Mouse (Mus musculus) neural tube, embryonic 15.5 days (tissue): ENCODE data around the gene Nexn. TPM values are rescaled to one million over a fixed set of nuclear protein-coding genes. Genes with fewer than 3 reads are reported as not detected.

Experiments
- ATAC-seq: fragments of 200-750 bp; cut with Nextera tagmentation; 2 replicates; pipeline ENCODE4 v1.8.0; 2017; ENCODE audit warnings: mild to moderate bottlenecking, moderate TSS enrichment, moderate library complexity; ENCODE audit not compliant: low FRiP score
- H3K27ac ChIP-seq: fragments of 300-500 bp; sonication (generic); replicated peaks from 2 replicates; pipeline ENCODE4 v1.5.1; 2015; ENCODE audit warnings: mild to moderate bottlenecking, inconsistent platforms
- H3K27me3 ChIP-seq: fragments of 300-500 bp; sonication (generic); replicated peaks from 2 replicates; pipeline ENCODE4 v1.6.1; 2015; ENCODE audit warnings: inconsistent platforms
- H3K36me3 ChIP-seq: fragments of 300-500 bp; sonication (generic); 2 replicates; pipeline ENCODE4 v1.6.1; 2015; ENCODE audit warnings: inconsistent platforms
- H3K4me1 ChIP-seq: fragments of 300-500 bp; sonication (generic); 2 replicates; pipeline ENCODE4 v1.6.1; 2015; ENCODE audit warnings: inconsistent platforms
- H3K4me2 ChIP-seq: fragments of 300-500 bp; sonication (generic); 2 replicates; pipeline ENCODE4 v1.6.1; 2015; ENCODE audit warnings: inconsistent platforms, mild to moderate bottlenecking, moderate library complexity
- H3K4me3 ChIP-seq: fragments of 300-500 bp; sonication (generic); replicated peaks from 2 replicates; pipeline ENCODE4 v1.5.1; 2015; ENCODE audit warnings: mild to moderate bottlenecking, inconsistent platforms
- H3K9ac ChIP-seq: fragments of 300-500 bp; sonication (generic); replicated peaks from 2 replicates; pipeline ENCODE4 v1.6.1; 2015; ENCODE audit warnings: mild to moderate bottlenecking, inconsistent platforms
- H3K9me3 ChIP-seq: fragments of 300-500 bp; sonication (generic); replicated peaks from 2 replicates; pipeline ENCODE4 v1.6.1; 2016; ENCODE audit warnings: inconsistent platforms
- WGBS: fragments of 180-500 bp; shearing (Covaris S2); methylation state at CpG from one replicate; pipeline ENCODE4 v1.1.7; 2015; ENCODE audit warnings: mixed read lengths; 5-methylcytosine and 5-hydroxymethylcytosine counted together
- polyA plus RNA-seq: library from polyadenylated mRNA; unstranded; fragments of >200 nt; fragmentation: Nextera tagmentation; extraction: Ambion mirVana; gene quantifications from 2 replicates; pipeline ENCODE4 v1.2.1, GENCODE M21; 2015

Gene Nexn
- polyA plus RNA-seq, 1 experiment from 2014 or later, result 2.4 TPM

- peaks cover 31% of the 10 kb centered on the region for H3K36me3 ChIP-seq
- 97% methylated on average over 3 of the region's 3 CpGs for WGBS
Observed at GRCm38 (mm10) chr3:152276935-152277334, 10.8 kb upstream of the Nexn start.

GRCm38 (mm10) chr3:152275008-152275407 lies 8.9 kb upstream of the Nexn start:
- H3K27ac ChIP-seq, result no peak overlapping the region
- no peak overlapping the region for H3K9ac ChIP-seq
- no peaks in the 10 kb centered on the region for H3K9me3 ChIP-seq
- ATAC-seq, result no peak
- H3K27me3 ChIP-seq, result no peaks in the 10 kb centered on the region
- no peak overlapping the region for H3K4me3 ChIP-seq
- no peaks in the 10 kb centered on the region for H3K4me1 ChIP-seq
- 75% methylated on average over 8 of the region's 8 CpGs for WGBS
- H3K4me2 ChIP-seq, result no peak overlapping the region
- peaks cover 22% of the 10 kb centered on the region for H3K36me3 ChIP-seq

More at GRCm38 (mm10) chr3:152276935-152277334, 10.8 kb upstream of the Nexn start:
- no peak for ATAC-seq
- H3K4me3 ChIP-seq, result no peak overlapping the region
- H3K4me1 ChIP-seq, result no peaks in the 10 kb centered on the region
- H3K4me2 ChIP-seq, result no peak overlapping the region
- H3K9ac ChIP-seq, result no peak overlapping the region
- H3K27me3 ChIP-seq, result no peaks in the 10 kb centered on the region
- no peak overlapping the region for H3K27ac ChIP-seq
- no peaks in the 10 kb centered on the region for H3K9me3 ChIP-seq

GRCm38 (mm10) chr3:152272974-152273685 lies 7.0 kb upstream of the Nexn start:
- H3K4me1 ChIP-seq, result no peaks in the 10 kb centered on the region
- no peaks in the 10 kb centered on the region for H3K27me3 ChIP-seq
- ATAC-seq, result no peak
- H3K9ac ChIP-seq, result no peak overlapping the region
- H3K4me2 ChIP-seq, result no peak overlapping the region
- 76% methylated on average over 20 of the region's 20 CpGs for WGBS
- H3K9me3 ChIP-seq, result no peaks in the 10 kb centered on the region
- H3K36me3 ChIP-seq, result peaks cover 22% of the 10 kb centered on the region
- no peak overlapping the region for H3K27ac ChIP-seq
- H3K4me3 ChIP-seq, result no peak overlapping the region

- Histone ChIP-seq H3K4me2 (no peak overlapping the region), H3K4me3 (no peak overlapping the region), H3K27ac (no peak overlapping the region), H3K36me3 (peaks cover 22% of the 10 kb centered on the region), H3K9me3 (no peaks in the 10 kb centered on the region), H3K9ac (no peak overlapping the region), H3K4me1 (no peaks in the 10 kb centered on the region), H3K27me3 (peaks cover 10% of the 10 kb centered on the region; the same call in 1 of the 2 replicates)
- WGBS, result 84% methylated on average over 6 of the region's 6 CpGs
- no peak for ATAC-seq
Observed at GRCm38 (mm10) chr3:152271876-152272275, 5.7 kb upstream of the Nexn start.

GRCm38 (mm10) chr3:152271071-152271710 lies 5.0 kb upstream of the Nexn start:
- 89% methylated on average over 10 of the region's 10 CpGs for whole genome bisulfite sequencing
- peaks cover 2% of the 10 kb centered on the region for H3K4me1 ChIP-seq
- H3K36me3 ChIP-seq, result peaks cover 16% of the 10 kb centered on the region

GRCm38 (mm10) chr3:152268099-152268498 lies 1.9 kb upstream of the Nexn start:
- peaks cover 7% of the 10 kb centered on the region; the same call in 1 of the 2 replicates for H3K36me3 ChIP-seq
- no peak overlapping the region for H3K9ac ChIP-seq
- no peak overlapping the region for H3K4me2 ChIP-seq
- peaks cover 18% of the 10 kb centered on the region for H3K4me1 ChIP-seq
- 88% methylated on average over 14 of the region's 14 CpGs for whole genome bisulfite sequencing
- no peak overlapping the region for H3K4me3 ChIP-seq
- no peaks in the 10 kb centered on the region for H3K9me3 ChIP-seq
- H3K27ac ChIP-seq, result no peak overlapping the region
- no peak for ATAC-seq
- peaks cover 27% of the 10 kb centered on the region for H3K27me3 ChIP-seq

More at GRCm38 (mm10) chr3:152271071-152271710, 5.0 kb upstream of the Nexn start:
- Histone ChIP-seq H3K27me3 (peaks cover 16% of the 10 kb centered on the region), H3K4me2 (no peak overlapping the region), H3K27ac (no peak overlapping the region), H3K9ac (no peak overlapping the region), H3K4me3 (no peak overlapping the region), H3K9me3 (no peaks in the 10 kb centered on the region)
- no peak for ATAC-seq

- ATAC-seq, result peak; percentile 78
- H3K27me3 ChIP-seq, result peaks cover 27% of the 10 kb centered on the region
- H3K9me3 ChIP-seq, result no peaks in the 10 kb centered on the region
- H3K4me1 ChIP-seq, result peaks cover 18% of the 10 kb centered on the region
- WGBS, result 0% methylated on average over 49 of the region's 63 CpGs
- peak overlapping the region; percentile 52 for H3K4me3 ChIP-seq
- peak overlapping the region; percentile 100 for H3K4me2 ChIP-seq
- no peak overlapping the region; the same call in 1 of the 2 replicates for H3K27ac ChIP-seq
- H3K9ac ChIP-seq, result peak overlapping the region; percentile 59
- no peaks in the 10 kb centered on the region for H3K36me3 ChIP-seq
Observed at GRCm38 (mm10) chr3:152265351-152266035, 657 bp downstream of the Nexn start.

- Histone ChIP-seq H3K9me3 (no peaks in the 10 kb centered on the region), H3K27ac (no peak overlapping the region), H3K36me3 (no peaks in the 10 kb centered on the region), H3K9ac (no peak overlapping the region), H3K4me2 (peak overlapping the region; percentile 100), H3K4me1 (peaks cover 18% of the 10 kb centered on the region), H3K27me3 (peaks cover 27% of the 10 kb centered on the region), H3K4me3 (peak overlapping the region; percentile 52; the same call in 1 of the 2 replicates)
- no peak for ATAC-seq
- WGBS, result 16% methylated on average over 12 of the region's 12 CpGs
Observed at GRCm38 (mm10) chr3:152264830-152265229, 1.3 kb downstream of the Nexn start.

GRCm38 (mm10) chr3:152264374-152264773 lies 1.8 kb downstream of the Nexn start:
- Histone ChIP-seq H3K36me3 (no peaks in the 10 kb centered on the region), H3K9ac (no peak overlapping the region), H3K27me3 (peaks cover 27% of the 10 kb centered on the region), H3K4me1 (peaks cover 18% of the 10 kb centered on the region), H3K9me3 (no peaks in the 10 kb centered on the region), H3K4me3 (no peak overlapping the region), H3K4me2 (no peak overlapping the region), H3K27ac (no peak overlapping the region)
- ATAC-seq, result no peak
- 35% methylated on average over 10 of the region's 10 CpGs for WGBS

GRCm38 (mm10) chr3:152261948-152262347 lies 4.2 kb downstream of the Nexn start:
- 35% methylated on average over 8 of the region's 8 CpGs for WGBS
- no peak overlapping the region for H3K4me2 ChIP-seq

GRCm38 (mm10) chr3:152261436-152261835 lies 4.7 kb downstream of the Nexn start:
- Histone ChIP-seq H3K27ac (no peak overlapping the region), H3K4me1 (peaks cover 18% of the 10 kb centered on the region), H3K36me3 (no peaks in the 10 kb centered on the region), H3K4me3 (no peak overlapping the region), H3K4me2 (no peak overlapping the region), H3K9me3 (no peaks in the 10 kb centered on the region), H3K9ac (no peak overlapping the region), H3K27me3 (peaks cover 14% of the 10 kb centered on the region)
- 51% methylated on average over 8 of the region's 8 CpGs for WGBS
- ATAC-seq, result no peak

More at GRCm38 (mm10) chr3:152261948-152262347, 4.2 kb downstream of the Nexn start:
- peaks cover 18% of the 10 kb centered on the region for H3K27me3 ChIP-seq
- H3K4me3 ChIP-seq, result no peak overlapping the region
- H3K4me1 ChIP-seq, result peaks cover 18% of the 10 kb centered on the region
- no peak overlapping the region for H3K9ac ChIP-seq
- ATAC-seq, result no peak
- H3K9me3 ChIP-seq, result no peaks in the 10 kb centered on the region
- no peaks in the 10 kb centered on the region for H3K36me3 ChIP-seq
- no peak overlapping the region for H3K27ac ChIP-seq
